Mouse (Mus musculus) midbrain, embryonic 15.5 days (tissue): ENCODE data around the gene Sertad1. TPM values are rescaled to one million over a fixed set of nuclear protein-coding genes. Genes with fewer than 3 reads are reported as not detected.
"Not testable (repeated sequence)": the region's sequence is repeated elsewhere in the genome, so short reads cannot be mapped to it uniquely, and the experiment has no call there.

Experiments
- ATAC-seq: fragments of 200-750 bp; cut with Nextera tagmentation; replicated peaks from 2 replicates; pipeline ENCODE4 v1.8.0; 2017; ENCODE audit warnings: moderate TSS enrichment
- H3K27ac ChIP-seq: fragments of 300-500 bp; sonication (generic); 2 replicates; pipeline ENCODE4 v1.5.1; 2015; ENCODE audit warnings: mild to moderate bottlenecking, inconsistent platforms
- H3K27me3 ChIP-seq: fragments of 300-500 bp; sonication (generic); replicated peaks from 2 replicates; pipeline ENCODE4 v1.6.1; 2015; ENCODE audit warnings: inconsistent platforms
- H3K36me3 ChIP-seq: fragments of 300-500 bp; sonication (generic); replicated peaks from 2 replicates; pipeline ENCODE4 v1.6.1; 2015; ENCODE audit warnings: inconsistent platforms
- H3K4me1 ChIP-seq: fragments of 300-500 bp; sonication (generic); 2 replicates; pipeline ENCODE4 v1.6.1; 2015; ENCODE audit warnings: inconsistent platforms
- H3K4me2 ChIP-seq: fragments of 300-500 bp; sonication (generic); 2 replicates; pipeline ENCODE4 v1.6.1; 2015; ENCODE audit warnings: inconsistent platforms, mild to moderate bottlenecking, moderate library complexity
- H3K4me3 ChIP-seq: fragments of 300-500 bp; sonication (generic); 2 replicates; pipeline ENCODE4 v1.5.1; 2015; ENCODE audit warnings: mild to moderate bottlenecking, inconsistent platforms
- H3K9ac ChIP-seq: fragments of 300-500 bp; sonication (generic); 2 replicates; pipeline ENCODE4 v1.6.1; 2015; ENCODE audit warnings: mild to moderate bottlenecking, inconsistent platforms
- H3K9me3 ChIP-seq: fragments of 300-500 bp; sonication (generic); 2 replicates; pipeline ENCODE4 v1.6.1; 2016; ENCODE audit warnings: inconsistent platforms
- WGBS: fragments of 180-500 bp; shearing (Covaris S2); methylation state at CpG from one replicate; pipeline ENCODE4 v1.1.7; 2015; ENCODE audit warnings: mixed read lengths; 5-methylcytosine and 5-hydroxymethylcytosine counted together
- polyA plus RNA-seq: library from polyadenylated mRNA; unstranded; fragments of >200 nt; fragmentation: Nextera tagmentation; extraction: Ambion mirVana; gene quantifications from 2 replicates; pipeline ENCODE4 v1.2.1, GENCODE M21; 2015

Sertad1 gene
- polyA plus RNA-seq, 1 experiment from 2014 or later, result 8.3 TPM

- ATAC-seq, result no peak
Measured at GRCm38 (mm10) chr7:27490543-27491329, 4.0 kb downstream of the Sertad1 start.

GRCm38 (mm10) chr7:27491856-27492255 lies 5.1 kb downstream of the Sertad1 start:
- no peak overlapping the region for H3K4me3 ChIP-seq
- H3K27ac ChIP-seq, result no peak overlapping the region
- no peak overlapping the region for H3K4me2 ChIP-seq
- ATAC-seq, result no peak
- WGBS, result 78% methylated on average over 7 of the region's 7 CpGs
- no peaks in the 10 kb centered on the region for H3K9me3 ChIP-seq
- H3K9ac ChIP-seq, result no peak overlapping the region
- H3K4me1 ChIP-seq, result peaks cover 11% of the 10 kb centered on the region
- no peaks in the 10 kb centered on the region for H3K36me3 ChIP-seq
- peaks cover 8% of the 10 kb centered on the region; the same call in 1 of the 2 replicates for H3K27me3 ChIP-seq

More at GRCm38 (mm10) chr7:27490543-27491329, 4.0 kb downstream of the Sertad1 start:
- Histone ChIP-seq H3K27me3 (peaks cover 8% of the 10 kb centered on the region; the same call in 1 of the 2 replicates), H3K4me1 (peaks cover 14% of the 10 kb centered on the region), H3K9ac (no peak overlapping the region), H3K36me3 (no peaks in the 10 kb centered on the region), H3K4me3 (peak overlapping the region; percentile 24), H3K4me2 (peak overlapping the region; percentile 47), H3K27ac (peak overlapping the region; percentile 44), H3K9me3 (no peaks in the 10 kb centered on the region)
- WGBS, result 3% methylated on average over 32 of the region's 33 CpGs

GRCm38 (mm10) chr7:27493022-27493421 lies 6.3 kb downstream of the Sertad1 start:
- Histone ChIP-seq H3K36me3 (no peaks in the 10 kb centered on the region), H3K27ac (no peak overlapping the region), H3K9me3 (no peaks in the 10 kb centered on the region), H3K27me3 (peaks cover 8% of the 10 kb centered on the region; the same call in 1 of the 2 replicates), H3K4me1 (peaks cover 6% of the 10 kb centered on the region; the same call in 1 of the 2 replicates), H3K9ac (no peak overlapping the region), H3K4me3 (no peak overlapping the region), H3K4me2 (no peak overlapping the region)
- 69% methylated on average over 3 of the region's 3 CpGs for WGBS
- ATAC-seq, result no peak

- Histone ChIP-seq H3K36me3 (no peaks in the 10 kb centered on the region), H3K27ac (no peak overlapping the region), H3K4me2 (no peak overlapping the region), H3K9ac (no peak overlapping the region), H3K9me3 (no peaks in the 10 kb centered on the region), H3K4me3 (no peak overlapping the region), H3K27me3 (peaks cover 8% of the 10 kb centered on the region; the same call in 1 of the 2 replicates), H3K4me1 (peaks cover 6% of the 10 kb centered on the region; the same call in 1 of the 2 replicates)
- WGBS, result 89% methylated on average over 5 of the region's 5 CpGs
- no peak for ATAC-seq
Measured at GRCm38 (mm10) chr7:27493450-27493849, 6.7 kb downstream of the Sertad1 start.

GRCm38 (mm10) chr7:27494659-27495367 lies 8.1 kb downstream of the Sertad1 start:
- not testable (repeated sequence) for H3K4me2 ChIP-seq, H3K27ac ChIP-seq, ATAC-seq, H3K27me3 ChIP-seq, H3K9ac ChIP-seq, H3K36me3 ChIP-seq, H3K9me3 ChIP-seq, H3K4me3 ChIP-seq, H3K4me1 ChIP-seq
- WGBS, result 92% methylated on average over 9 of the region's 9 CpGs

- 67% methylated on average over 3 of the region's 3 CpGs for WGBS
- H3K9me3 ChIP-seq, result no peaks in the 10 kb centered on the region
- H3K36me3 ChIP-seq, result no peaks in the 10 kb centered on the region
- H3K27ac ChIP-seq, result no peak within 1 kb of the TSS
- no peaks in the 10 kb centered on the region for H3K4me1 ChIP-seq
- ATAC-seq, result no peak
- no peak within 1 kb of the TSS for H3K9ac ChIP-seq
- H3K4me2 ChIP-seq, result no peak within 1 kb of the TSS
- H3K4me3 ChIP-seq, result no peak within 1 kb of the TSS
- H3K27me3 ChIP-seq, result no peaks in the 10 kb centered on the region
Measured at GRCm38 (mm10) chr7:27499036-27499435, 12.3 kb downstream of the Sertad1 start, which contains the start of gene Prx. TSS of gene Prx (plus strand) at chr7:27499324.

GRCm38 (mm10) chr7:27501620-27502019 lies 14.9 kb downstream of the Sertad1 start:
- Histone ChIP-seq H3K36me3 (no peaks in the 10 kb centered on the region), H3K4me2 (no peak overlapping the region), H3K27ac (no peak overlapping the region), H3K4me3 (no peak overlapping the region), H3K9me3 (no peaks in the 10 kb centered on the region), H3K9ac (no peak overlapping the region), H3K4me1 (no peaks in the 10 kb centered on the region), H3K27me3 (no peaks in the 10 kb centered on the region)
- no peak for ATAC-seq
- WGBS, result 75% methylated on average over 4 of the region's 4 CpGs

- H3K4me3 ChIP-seq, result peak overlapping the region; percentile 53
- H3K9me3 ChIP-seq, result no peaks in the 10 kb centered on the region
- H3K4me1 ChIP-seq, result peaks cover 11% of the 10 kb centered on the region
- 43% methylated on average over 9 of the region's 9 CpGs for WGBS
- 0 out of 2 replicates have a peak, but pooled peaks have one; percentile 1 for ATAC-seq
- H3K4me2 ChIP-seq, result peak overlapping the region; percentile 61
- peak overlapping the region; percentile 59; the same call in 1 of the 2 replicates for H3K9ac ChIP-seq
- H3K27ac ChIP-seq, result peak overlapping the region; percentile 94
- H3K27me3 ChIP-seq, result no peaks in the 10 kb centered on the region
- no peaks in the 10 kb centered on the region for H3K36me3 ChIP-seq
Measured at GRCm38 (mm10) chr7:27506765-27507370, 20.2 kb downstream of the Sertad1 start.

GRCm38 (mm10) chr7:27507711-27508647 lies 21.3 kb downstream of the Sertad1 start:
- H3K4me2 ChIP-seq, result peak overlapping the region; percentile 61
- peak overlapping the region; percentile 53 for H3K4me3 ChIP-seq
- H3K9me3 ChIP-seq, result no peaks in the 10 kb centered on the region
- under 1% methylated on average over 53 of the region's 54 CpGs for WGBS
- H3K27me3 ChIP-seq, result no peaks in the 10 kb centered on the region
- H3K9ac ChIP-seq, result peak overlapping the region; percentile 59
- peaks cover 11% of the 10 kb centered on the region for H3K4me1 ChIP-seq
- ATAC-seq, result peak; percentile 93
- H3K27ac ChIP-seq, result peak overlapping the region; percentile 94
- H3K36me3 ChIP-seq, result no peaks in the 10 kb centered on the region

GRCm38 (mm10) chr7:27508648-27509005 lies 21.9 kb downstream of the Sertad1 start:
- H3K27ac ChIP-seq, result no peak overlapping the region

GRCm38 (mm10) chr7:27510809-27511208 lies 24.1 kb downstream of the Sertad1 start:
- no peak overlapping the region for H3K4me2 ChIP-seq

More at GRCm38 (mm10) chr7:27508648-27509005, 21.9 kb downstream of the Sertad1 start:
- 23% methylated on average over 6 of the region's 6 CpGs for whole genome bisulfite sequencing
- Histone ChIP-seq H3K36me3 (no peaks in the 10 kb centered on the region), H3K4me1 (peaks cover 11% of the 10 kb centered on the region), H3K4me3 (peak overlapping the region; percentile 53), H3K4me2 (peak overlapping the region; percentile 61), H3K9ac (no peak overlapping the region), H3K9me3 (no peaks in the 10 kb centered on the region), H3K27me3 (no peaks in the 10 kb centered on the region)
- ATAC-seq, result peak; percentile 50

More at GRCm38 (mm10) chr7:27510809-27511208, 24.1 kb downstream of the Sertad1 start:
- no peak for ATAC-seq
- 83% methylated on average over 2 of the region's 2 CpGs for WGBS
- no peaks in the 10 kb centered on the region for H3K27me3 ChIP-seq
- H3K4me1 ChIP-seq, result peaks cover 11% of the 10 kb centered on the region
- H3K27ac ChIP-seq, result no peak overlapping the region
- no peaks in the 10 kb centered on the region for H3K36me3 ChIP-seq
- H3K4me3 ChIP-seq, result no peak overlapping the region
- no peak overlapping the region for H3K9ac ChIP-seq
- H3K9me3 ChIP-seq, result no peaks in the 10 kb centered on the region
